Mouse (Mus musculus): ENCODE data around the gene Slc2a12. TPM values are rescaled to one million over a fixed set of nuclear protein-coding genes. Genes with fewer than 3 reads are reported as not detected.

The Slc2a12 gene
- polyA plus RNA-seq (2012; rRNA removed): 5.6 and 6.3 TPM in 2 replicates

DNA sequence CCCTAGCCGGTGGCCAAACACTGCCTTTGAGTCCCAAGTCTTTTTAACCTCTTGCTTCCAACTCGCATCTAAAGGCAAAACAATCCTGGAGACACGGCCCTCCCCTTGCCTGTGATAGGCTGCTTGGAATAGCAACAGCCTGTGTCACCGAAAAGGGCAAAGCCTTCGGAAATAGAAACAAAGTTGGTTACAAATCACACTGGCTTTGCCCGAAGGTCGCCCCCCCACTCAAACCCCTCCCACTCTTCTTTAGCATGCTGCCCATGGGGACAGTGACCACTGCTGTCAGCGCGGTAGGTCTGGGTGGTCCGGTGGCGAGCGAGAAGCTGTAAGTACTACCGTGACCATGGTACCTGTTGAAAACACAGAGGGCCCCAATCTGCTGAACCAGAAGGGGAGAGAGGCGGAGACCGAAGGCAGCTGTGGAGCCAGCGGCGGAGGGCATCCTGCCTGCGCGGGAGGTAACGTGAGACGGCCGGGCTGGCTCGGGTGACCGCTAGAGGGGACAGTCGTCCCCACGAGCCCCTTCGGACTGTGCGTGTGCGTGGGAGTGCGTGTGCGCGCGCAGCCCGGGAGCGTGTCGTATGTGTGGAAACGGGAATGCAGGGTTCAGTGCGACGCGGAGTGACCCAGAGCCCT, at the start of gene Slc2a12:
Slc2a12 (plus strand) TSS at position 159 of the 639 bp plus-strand sequence.
- Histone ChIP-seq H3K4me3 (ENCODE audit: insufficient read depth, low read depth, low read length) (peak within 1 kb of the TSS; percentile 75), H3K27me3 (replicated peaks; ENCODE audit: control insufficient read depth, insufficient read depth, low read length) (no peaks in the 10 kb centered on the region), H3K36me3 (ENCODE audit: control insufficient read depth, insufficient read depth, low read length) (no peaks in the 10 kb centered on the region), H3K4me1 (ENCODE audit: control insufficient read depth, insufficient read depth, low read length) (no peaks in the 10 kb centered on the region; the same call in 1 of the 2 replicates), H3K27ac (ENCODE audit: insufficient read depth, low read depth, low read length) (peak within 1 kb of the TSS; percentile 80)
- WGBS: 2% methylated on average over 40 of the region's 40 CpGs
- TF ChIP-seq POLR2A (IDR thresholded peaks at IDR 0.05; ENCODE audit: low read depth, low read length): no peak
- peak; percentile 88 for DNase-seq

DNA sequence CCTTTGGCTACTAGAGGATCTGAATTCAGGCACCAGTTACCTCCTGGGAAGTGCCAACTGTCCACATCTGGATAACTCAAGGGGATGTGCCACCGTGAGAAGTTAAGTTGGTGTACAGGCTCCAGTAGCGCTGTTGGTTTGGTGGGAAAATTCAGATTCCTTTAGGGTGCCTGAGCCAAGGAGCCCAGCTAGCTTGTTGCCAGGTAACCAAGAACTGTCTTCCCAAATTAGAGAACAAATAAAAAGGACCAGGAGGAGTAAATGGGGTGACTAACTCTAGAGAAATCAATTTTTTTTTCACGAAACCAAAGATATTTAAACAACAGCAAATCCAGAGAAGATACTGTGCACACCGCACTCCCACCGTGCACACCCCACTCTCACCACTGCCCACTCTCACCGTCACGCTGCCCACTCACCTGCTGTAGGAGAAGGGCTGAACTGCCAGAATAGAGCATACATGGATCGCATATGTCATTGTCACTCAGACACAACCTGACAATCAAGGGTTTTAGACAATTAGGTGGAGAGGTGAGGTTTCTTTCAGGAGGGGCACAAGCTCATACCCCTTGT, 45.8 kb upstream of the Slc2a12 start:
- DNase-seq: no peak
- Histone ChIP-seq H3K4me1 (ENCODE audit: control insufficient read depth, insufficient read depth, low read length) (no peaks in the 10 kb centered on the region), H3K4me3 (ENCODE audit: insufficient read depth, low read depth, low read length) (no peak overlapping the region), H3K27ac (ENCODE audit: insufficient read depth, low read depth, low read length) (no peak overlapping the region), H3K36me3 (ENCODE audit: control insufficient read depth, insufficient read depth, low read length) (no peaks in the 10 kb centered on the region), H3K27me3 (replicated peaks; ENCODE audit: control insufficient read depth, insufficient read depth, low read length) (no peaks in the 10 kb centered on the region)
- 92% methylated on average over 8 of the region's 8 CpGs for WGBS
- TF ChIP-seq POLR2A (IDR thresholded peaks at IDR 0.05; ENCODE audit: low read depth, low read length) (no peak), CTCF (conservative IDR thresholded peaks at IDR 0.05; ENCODE audit: insufficient read depth, insufficient read length, low read depth, low read length) (no peak)

DNA sequence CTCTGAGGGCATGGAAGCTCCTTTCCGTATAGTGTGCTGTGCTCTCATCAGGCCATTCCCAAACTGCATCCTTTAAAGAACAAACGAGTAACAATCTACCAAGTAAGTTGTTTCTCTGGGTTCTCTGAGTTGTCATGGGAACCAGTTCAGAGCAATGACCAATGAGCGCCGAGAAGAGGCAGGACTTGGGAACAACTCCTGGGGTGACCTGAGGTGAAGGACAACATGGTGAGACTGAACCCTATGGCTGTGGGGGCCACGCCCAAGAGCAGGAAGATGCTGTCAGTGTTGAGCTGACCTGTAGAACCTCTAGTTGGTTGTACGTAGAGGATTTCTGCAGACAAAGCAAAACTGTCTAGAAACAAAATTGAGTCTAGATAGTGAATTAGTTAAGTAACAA, 43.8 kb upstream of the Slc2a12 start:
- Histone ChIP-seq H3K36me3 (ENCODE audit: control insufficient read depth, insufficient read depth, low read length) (no peaks in the 10 kb centered on the region), H3K4me1 (ENCODE audit: control insufficient read depth, insufficient read depth, low read length) (no peaks in the 10 kb centered on the region), H3K4me3 (ENCODE audit: insufficient read depth, low read depth, low read length) (no peak overlapping the region), H3K27me3 (replicated peaks; ENCODE audit: control insufficient read depth, insufficient read depth, low read length) (no peaks in the 10 kb centered on the region), H3K27ac (ENCODE audit: insufficient read depth, low read depth, low read length) (no peak overlapping the region)
- TF ChIP-seq POLR2A (IDR thresholded peaks at IDR 0.05; ENCODE audit: low read depth, low read length) (no peak), CTCF (conservative IDR thresholded peaks at IDR 0.05; ENCODE audit: insufficient read depth, insufficient read length, low read depth, low read length) (no peak)
- 86% methylated on average over 6 of the region's 6 CpGs for WGBS
- no peak for DNase-seq

DNA sequence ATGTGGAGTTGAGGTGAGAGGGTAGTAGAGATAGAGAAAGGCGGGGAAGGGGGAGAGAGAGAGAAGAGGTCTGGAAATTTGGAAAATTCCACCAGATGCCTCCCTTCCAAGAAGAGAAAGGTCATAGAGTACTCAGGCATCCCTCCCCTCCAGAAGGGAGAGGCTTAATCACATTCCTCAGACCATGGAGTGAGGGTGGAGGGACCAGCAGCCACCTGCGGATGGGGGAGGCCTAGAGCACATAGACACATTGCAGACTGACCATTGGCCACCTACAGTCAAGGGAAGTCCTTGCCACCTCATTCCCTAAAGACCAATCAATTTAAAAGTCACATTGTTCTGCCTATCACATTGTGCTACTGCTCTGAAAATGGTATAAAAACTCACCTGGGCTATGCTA, 40.0 kb upstream of the Slc2a12 start:
- no peak for DNase-seq
- H3K27me3 ChIP-seq (replicated peaks; ENCODE audit: control insufficient read depth, insufficient read depth, low read length): no peaks in the 10 kb centered on the region; the same call in 1 of the 2 replicates
- WGBS: 83% methylated on average over 2 of the region's 2 CpGs
- H3K4me3 ChIP-seq (ENCODE audit: insufficient read depth, low read depth, low read length): no peak overlapping the region
- no peak overlapping the region for H3K27ac ChIP-seq (ENCODE audit: insufficient read depth, low read depth, low read length)
- no peaks in the 10 kb centered on the region for H3K4me1 ChIP-seq (ENCODE audit: control insufficient read depth, insufficient read depth, low read length)
- H3K36me3 ChIP-seq (ENCODE audit: control insufficient read depth, insufficient read depth, low read length): no peaks in the 10 kb centered on the region
- no peak for TF ChIP-seq CTCF (conservative IDR thresholded peaks at IDR 0.05; ENCODE audit: insufficient read depth, insufficient read length, low read depth, low read length)
- TF ChIP-seq POLR2A (IDR thresholded peaks at IDR 0.05; ENCODE audit: low read depth, low read length): no peak

DNA sequence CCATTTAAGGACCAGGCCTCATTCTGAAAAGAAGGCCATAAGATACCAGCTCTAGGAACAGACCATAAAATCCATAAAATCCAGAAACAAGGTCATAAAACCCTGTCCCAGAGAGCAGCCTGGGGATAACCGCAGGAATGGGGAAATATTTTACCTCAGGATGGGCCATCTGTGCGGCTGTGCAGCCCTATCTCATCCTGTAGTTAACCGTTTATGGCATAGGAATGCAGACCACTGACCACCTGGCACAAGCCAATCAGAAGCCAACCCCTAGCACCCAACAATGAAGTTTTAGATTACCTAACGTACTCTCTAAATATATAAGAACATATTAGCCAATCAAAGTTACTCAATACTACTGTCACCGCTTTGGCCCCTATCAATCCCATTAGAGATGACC, 36.5 kb upstream of the Slc2a12 start:
- H3K27ac ChIP-seq (ENCODE audit: insufficient read depth, low read depth, low read length): no peak overlapping the region
- no peak for DNase-seq
- 82% methylated on average over 5 of the region's 5 CpGs for WGBS
- no peaks in the 10 kb centered on the region for H3K4me1 ChIP-seq (ENCODE audit: control insufficient read depth, insufficient read depth, low read length)
- no peak overlapping the region for H3K4me3 ChIP-seq (ENCODE audit: insufficient read depth, low read depth, low read length)
- TF ChIP-seq CTCF (conservative IDR thresholded peaks at IDR 0.05; ENCODE audit: insufficient read depth, insufficient read length, low read depth, low read length) (no peak), POLR2A (IDR thresholded peaks at IDR 0.05; ENCODE audit: low read depth, low read length) (no peak)
- H3K27me3 ChIP-seq (replicated peaks; ENCODE audit: control insufficient read depth, insufficient read depth, low read length): no peaks in the 10 kb centered on the region; the same call in 1 of the 2 replicates
- H3K36me3 ChIP-seq (ENCODE audit: control insufficient read depth, insufficient read depth, low read length): no peaks in the 10 kb centered on the region

DNA sequence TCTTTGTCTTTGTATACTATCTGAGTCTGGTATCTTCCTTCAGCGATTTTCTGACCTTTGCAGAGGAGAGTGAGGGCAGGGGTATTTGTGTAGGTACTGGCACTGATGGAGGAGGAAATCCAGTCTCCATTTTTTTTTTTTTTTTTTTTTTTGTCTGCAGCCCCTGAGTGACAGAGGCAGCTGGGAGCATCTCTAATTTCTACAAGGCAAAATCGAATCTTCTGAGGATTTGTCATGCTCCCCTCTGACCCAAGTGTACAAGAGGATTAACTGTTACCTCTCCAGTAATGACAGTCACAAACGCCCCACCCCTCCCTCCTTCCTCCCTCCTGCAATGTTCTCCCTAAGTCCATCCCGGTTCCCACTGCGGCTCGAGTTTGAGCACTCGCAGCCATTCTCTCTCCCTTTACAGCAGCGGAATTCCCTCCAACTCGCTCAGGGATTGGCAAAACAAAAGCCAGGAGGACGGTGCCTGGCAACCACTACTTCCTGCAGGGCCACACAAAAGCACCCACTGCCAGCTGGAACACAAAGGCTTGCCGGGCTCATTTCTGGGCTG, 35.9 kb upstream of the Slc2a12 start:
- DNase-seq: no peak
- no peaks in the 10 kb centered on the region for H3K4me1 ChIP-seq (ENCODE audit: control insufficient read depth, insufficient read depth, low read length)
- no peaks in the 10 kb centered on the region for H3K36me3 ChIP-seq (ENCODE audit: control insufficient read depth, insufficient read depth, low read length)
- H3K27ac ChIP-seq (ENCODE audit: insufficient read depth, low read depth, low read length): no peak overlapping the region
- TF ChIP-seq CTCF (conservative IDR thresholded peaks at IDR 0.05; ENCODE audit: insufficient read depth, insufficient read length, low read depth, low read length) (no peak), POLR2A (IDR thresholded peaks at IDR 0.05; ENCODE audit: low read depth, low read length) (no peak)
- H3K27me3 ChIP-seq (replicated peaks; ENCODE audit: control insufficient read depth, insufficient read depth, low read length): no peaks in the 10 kb centered on the region; the same call in 1 of the 2 replicates
- 10% methylated on average over 11 of the region's 11 CpGs for WGBS
- no peak overlapping the region for H3K4me3 ChIP-seq (ENCODE audit: insufficient read depth, low read depth, low read length)

DNA sequence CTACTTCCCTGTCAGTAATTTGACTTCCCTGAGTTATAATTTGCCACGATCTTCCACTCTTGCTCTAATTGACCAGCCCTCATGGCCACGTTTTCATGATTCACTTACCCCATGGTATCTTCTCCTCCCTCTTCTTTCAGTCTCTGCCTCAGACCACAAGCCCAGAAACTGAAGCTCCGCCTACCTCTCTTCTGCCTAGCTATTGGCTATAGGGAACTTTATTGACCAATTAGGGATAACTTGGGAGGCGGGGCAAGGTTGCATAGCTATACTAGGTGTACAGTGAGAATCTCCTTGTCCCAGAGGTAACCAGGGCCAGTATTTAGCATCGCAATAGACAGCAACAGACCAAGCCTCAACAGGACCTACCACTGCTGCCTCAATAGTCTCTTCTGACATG, 31.5 kb upstream of the Slc2a12 start:
- H3K4me1 ChIP-seq (ENCODE audit: control insufficient read depth, insufficient read depth, low read length): no peaks in the 10 kb centered on the region
- H3K36me3 ChIP-seq (ENCODE audit: control insufficient read depth, insufficient read depth, low read length): no peaks in the 10 kb centered on the region
- WGBS: 88% methylated on average over 5 of the region's 5 CpGs
- H3K4me3 ChIP-seq (ENCODE audit: insufficient read depth, low read depth, low read length): no peak overlapping the region
- TF ChIP-seq POLR2A (IDR thresholded peaks at IDR 0.05; ENCODE audit: low read depth, low read length): no peak
- TF ChIP-seq CTCF (conservative IDR thresholded peaks at IDR 0.05; ENCODE audit: insufficient read depth, insufficient read length, low read depth, low read length): no peak
- no peak for DNase-seq
- no peaks in the 10 kb centered on the region; the same call in 1 of the 2 replicates for H3K27me3 ChIP-seq (replicated peaks; ENCODE audit: control insufficient read depth, insufficient read depth, low read length)
- H3K27ac ChIP-seq (ENCODE audit: insufficient read depth, low read depth, low read length): no peak overlapping the region

Data from kidney, adult 2 months (tissue).